Comparison of ENCODE assay signal across 11 mouse cellular contexts in the genomic region with DNA sequence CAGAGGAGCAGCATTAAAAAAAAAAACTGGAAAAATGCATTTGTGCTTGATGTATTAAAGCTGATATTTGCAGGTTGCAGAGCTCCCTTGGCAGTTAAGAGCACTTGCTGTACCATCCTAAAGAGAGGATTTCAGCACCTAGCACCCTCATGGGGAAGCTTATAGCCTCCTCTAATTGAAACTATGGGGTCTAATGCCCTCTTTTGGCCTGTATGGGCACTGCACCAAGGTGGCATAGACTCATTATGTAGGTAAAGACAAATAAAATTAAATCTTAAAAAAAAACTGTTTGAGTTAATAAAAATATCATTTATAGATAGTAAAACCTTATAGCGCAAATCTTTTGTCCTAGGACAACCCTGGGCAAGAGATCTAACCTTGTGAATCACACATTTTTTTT.
DNase-seq lines count a peak whose midpoint lies in the region; TF ChIP-seq lines count a peak whose summit lies in the region.
"Had no signal": no experiment of that assay in that cellular context is flagged by ENCODE, and none has a peak within 500 bp of the region (broad histone marks: within the 10 kb centered on the region; RNA-seq: fewer than 3 reads in every experiment).

No protein-coding gene starts in this region.

- DNase-seq in gastrocnemius, adult 2 months: no peak
- no peak for DNase-seq in gastrocnemius, adult 18-20 months (ENCODE audit: low spot score)
- DNase-seq in left cerebral cortex, postnatal 4 days: peak; percentile 6
- no peak for DNase-seq in left cerebral cortex, adult 18-20 months (ENCODE audit: low spot score in 2 of 2)
- DNase-seq in 416B (ENCODE audit: low read depth): peak; percentile 27
- DNase-seq in embryo, embryonic 10 days (ENCODE audit: low spot score): peak; percentile 24
- DNase-seq in thymus, adult 2 months: no peak
- DNase-seq: lung, postnatal 10 days; thymus, postnatal 25 days had no signal

- H3K4me3 ChIP-seq in gastrocnemius, adult 2 months: no peak overlapping the region
- H3K4me3 ChIP-seq in thymus, adult 2 months (ENCODE audit: control insufficient read depth, insufficient read depth, low read length): no peak overlapping the region

- no peaks in the 10 kb centered on the region for H3K27me3 ChIP-seq in thymus, adult 2 months (ENCODE audit: control insufficient read depth, insufficient read depth, low read length)
- H3K27me3 ChIP-seq: CH12.LX, Patski had no signal

- no peaks in the 10 kb centered on the region for H3K36me3 ChIP-seq in thymus, adult 2 months (ENCODE audit: control insufficient read depth, insufficient read depth, low read length)

- H3K4me1 ChIP-seq in thymus, adult 2 months (replicated peaks; ENCODE audit: control insufficient read depth, insufficient read depth, low read length): no peaks in the 10 kb centered on the region

- H3K27ac ChIP-seq in gastrocnemius, adult 2 months: no peak overlapping the region
- no peak overlapping the region for H3K27ac ChIP-seq in thymus, adult 2 months (ENCODE audit: control insufficient read depth, insufficient read depth, low read length)

- TF ChIP-seq POLR2A in thymus, adult 2 months (IDR thresholded peaks at IDR 0.05; ENCODE audit: control insufficient read depth, extremely low read depth, insufficient read depth, low read length, poor library complexity): no peak

- intact Hi-C loops in gastrocnemius, adult 2 months (cut with DNase I): no loop called here
- intact Hi-C loops in left cerebral cortex, postnatal 4 days (cut with DNase I): no loop called here

- TF ChIP-seq CTCF in gastrocnemius, adult 2 months (IDR thresholded peaks at IDR 0.05): 0 out of 2 replicates have a peak, but pooled peaks have one; percentile 5
- no peak for TF ChIP-seq CTCF in thymus, adult 2 months (IDR thresholded peaks at IDR 0.05; ENCODE audit: borderline replicate concordance, control insufficient read depth, extremely low read depth, insufficient read depth, low read length, poor library complexity)

- WGBS in thymus, adult 2 months: 92% methylated on average over 1 of the region's 1 CpGs

Comparison
In these comparisons a context has a peak if more than half of its experiments do, and no peak if none do; other contexts are left out.
1. DNase-seq: peak in left cerebral cortex, postnatal 4 days (single experiment), 416B (single experiment) and embryo, embryonic 10 days (single experiment); none in gastrocnemius, adult 2 months (single experiment), gastrocnemius, adult 18-20 months (single experiment), left cerebral cortex, adult 18-20 months (0 of 2) and thymus, adult 2 months (single experiment).